Mouse (Mus musculus) effector memory CD4-positive, alpha-beta T cell, adult 5 months (primary cell): ENCODE measurements around the gene Ano8. TPM values are rescaled to one million over a fixed set of nuclear protein-coding genes. Genes with fewer than 3 reads are reported as not detected.

Source experiments
- polyA plus RNA-seq: library from polyadenylated mRNA; unstranded; fragments of 100-300 nt; shearing (Covaris generic); gene quantifications from one replicate; pipeline ENCODE4 v1.2.1, GENCODE M21; 2017

The Ano8 gene
- 15.7 TPM for polyA plus RNA-seq

GRCm38 (mm10) chr8:71485142-71486135 lies at the start of gene Ano8:
Ano8 (minus strand) TSS chr8:71485963.

DNA sequence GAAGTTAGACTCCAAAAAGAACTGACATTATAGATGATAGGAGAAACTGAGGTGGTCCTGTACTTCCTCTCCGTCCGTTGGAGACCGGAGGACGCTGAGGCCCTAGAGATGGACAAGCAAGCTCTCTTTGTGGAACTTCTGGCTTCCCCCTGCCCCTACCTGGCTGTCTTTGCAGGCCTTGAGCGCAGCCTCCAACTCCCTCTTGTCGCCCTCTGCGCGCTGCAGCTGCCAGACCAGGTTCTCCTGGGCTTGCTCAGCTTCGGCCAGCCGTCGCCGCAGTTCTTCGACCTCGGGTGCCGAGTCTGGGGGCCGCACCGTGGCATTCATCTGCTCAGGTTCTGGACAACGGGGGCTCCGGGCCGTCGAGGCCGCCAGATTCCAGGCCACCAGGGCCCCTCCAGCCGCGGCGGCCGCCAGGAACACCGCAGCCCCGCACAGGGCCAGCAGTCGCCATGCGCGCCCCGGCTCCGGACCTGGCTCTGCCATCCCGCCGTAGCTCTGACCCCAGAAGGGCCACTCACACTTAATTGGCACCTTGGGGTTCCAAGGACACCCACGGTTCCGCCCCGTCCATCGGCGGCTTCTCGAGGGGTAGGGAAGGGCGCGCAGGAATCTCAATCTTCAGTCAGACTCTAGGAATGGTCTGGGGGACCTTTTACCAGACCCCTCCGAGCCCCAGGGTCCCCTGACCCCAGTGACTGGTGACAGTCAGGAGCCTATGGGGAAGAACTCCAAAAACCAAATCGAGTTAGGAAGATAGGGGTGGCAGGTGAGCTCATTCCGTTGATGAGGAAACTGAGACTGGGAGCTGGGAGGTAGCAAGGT lies 39.7 kb upstream of the Ano8 start, which contains the start of gene Ccdc194:
Ccdc194 (minus strand) TSS at position 486 of the 825 bp plus-strand sequence.

DNA sequence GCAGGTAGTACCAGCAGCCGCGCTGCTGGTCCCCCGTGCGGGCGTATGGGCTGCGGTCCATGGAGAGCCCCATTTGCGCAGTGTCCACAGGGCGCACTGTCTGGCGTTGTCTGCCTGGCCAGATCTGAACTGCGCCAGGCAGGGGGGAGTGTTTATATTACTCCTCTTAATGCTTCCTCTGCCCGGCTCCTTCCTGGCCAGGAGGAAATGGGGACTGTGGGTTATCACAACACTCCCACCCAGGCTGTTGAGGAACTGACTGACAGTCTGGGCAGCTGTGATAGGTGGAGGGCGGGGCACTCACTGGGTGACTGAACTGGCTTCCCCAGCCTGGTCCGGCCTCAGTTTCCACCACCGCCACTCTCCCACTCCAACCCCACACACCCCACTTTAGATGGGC lies 25.9 kb upstream of the Ano8 start, which contains the start of gene Plvap:
Plvap (minus strand) TSS at position 109 of the 400 bp plus-strand sequence.

GRCm38 (mm10) chr8:71487691-71488445 lies 2.1 kb upstream of the Ano8 start, which contains the start of gene Gtpbp3:
Gtpbp3 (plus strand) TSS chr8:71488103.

GRCm38 (mm10) chr8:71468916-71469315 lies 16.8 kb downstream of the Ano8 start, which contains the start of gene Dda1:
Dda1 (plus strand) TSS chr8:71469199.

DNA sequence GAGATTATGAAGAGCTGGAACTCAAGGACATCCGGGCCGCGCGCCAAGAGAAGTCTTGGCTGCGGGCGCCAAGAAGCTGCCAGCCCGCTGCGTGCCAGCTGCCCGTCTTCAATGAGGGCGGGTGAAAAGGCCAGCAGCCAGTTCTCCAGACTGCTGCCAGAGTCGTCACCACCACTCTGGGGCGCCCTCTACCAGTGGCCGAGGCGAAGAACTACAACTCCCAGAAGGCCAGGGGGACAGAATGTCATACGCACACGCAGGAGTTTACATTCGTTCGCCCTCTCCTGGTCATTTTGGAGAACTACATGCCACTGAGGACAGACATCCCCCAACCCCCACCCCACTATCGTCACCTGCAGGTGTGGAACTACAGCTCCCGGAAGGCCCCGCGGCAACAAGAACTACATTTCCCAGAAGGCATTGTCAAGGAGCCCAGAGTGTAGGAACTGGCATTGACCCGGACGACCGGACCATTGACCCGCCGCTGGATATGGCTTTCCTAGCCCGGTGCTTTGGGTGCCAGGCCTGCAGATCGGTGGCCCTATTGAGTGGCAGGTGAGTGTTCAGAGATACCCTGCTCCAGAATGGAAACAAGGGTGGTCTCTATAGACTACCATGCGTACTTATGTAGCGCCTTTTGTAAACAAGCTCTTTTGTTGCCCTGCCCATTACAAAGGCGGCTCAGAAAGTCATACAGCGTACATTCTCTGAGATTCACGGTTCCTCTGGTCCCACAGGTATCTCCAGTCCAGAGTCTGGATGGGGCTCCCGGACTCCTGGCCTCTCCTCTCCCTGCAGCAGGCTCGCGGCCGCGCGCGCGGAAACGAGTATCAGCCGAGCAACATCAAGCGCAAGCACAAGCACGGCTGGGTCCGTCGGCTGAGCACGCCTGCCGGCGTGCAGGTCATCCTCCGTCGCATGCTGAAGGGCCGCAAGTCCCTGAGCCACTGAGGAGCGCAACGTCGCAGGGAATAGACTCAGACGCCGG lies 21.0 kb downstream of the Ano8 start, which contains the start of gene Mrpl34:
Mrpl34 (plus strand) TSS at position 447 of the 988 bp plus-strand sequence.

GRCm38 (mm10) chr8:71463188-71464033 lies 22.4 kb downstream of the Ano8 start, which contains the start of gene Abhd8:
Abhd8 (minus strand) TSS chr8:71463655.

Other genes starting within 250 kb of the Ano8 start
- 70.3 TPM for gene Myo9b, start 213.2 kb downstream of the Ano8 start, polyA plus RNA-seq
- 16.4 TPM for gene Haus8, start 213.0 kb downstream of the Ano8 start, polyA plus RNA-seq
- 205 TPM for gene Use1, start 119.1 kb downstream of the Ano8 start, polyA plus RNA-seq
- 20.8 TPM for gene Ocel1, start 114.7 kb downstream of the Ano8 start, polyA plus RNA-seq
- gene Nr2f6, start 104.0 kb downstream of the Ano8 start, polyA plus RNA-seq, result 7.0 TPM
- 0.09 TPM for gene Ushbp1, start 90.2 kb downstream of the Ano8 start, polyA plus RNA-seq
- 70.4 TPM for gene Babam1, start 89.1 kb downstream of the Ano8 start, polyA plus RNA-seq
- gene Ankle1, start 80.0 kb downstream of the Ano8 start, polyA plus RNA-seq, result 0.52 TPM
- gene Abhd8, start 22.3 kb downstream of the Ano8 start, polyA plus RNA-seq, result 103 TPM
- 23.3 TPM for gene Mrpl34, start 21.0 kb downstream of the Ano8 start, polyA plus RNA-seq
- gene Dda1, start 16.8 kb downstream of the Ano8 start, polyA plus RNA-seq, result 138 TPM
- 4.0 TPM for gene Gtpbp3, start 2.1 kb upstream of the Ano8 start, polyA plus RNA-seq
- not detected for gene Plvap, start 25.8 kb upstream of the Ano8 start, polyA plus RNA-seq
- not detected for gene Ccdc194, start 39.7 kb upstream of the Ano8 start, polyA plus RNA-seq
- gene Bst2, start 51.5 kb upstream of the Ano8 start, polyA plus RNA-seq, result 73.2 TPM
- gene Mvb12a, start 57.0 kb upstream of the Ano8 start, polyA plus RNA-seq, result 58.6 TPM
- gene Tmem221, start 72.9 kb upstream of the Ano8 start, polyA plus RNA-seq, result 5.7 TPM
- 0.50 TPM for gene Nxnl1, start 80.6 kb upstream of the Ano8 start, polyA plus RNA-seq
- 18.4 TPM for gene Slc27a1, start 82.9 kb upstream of the Ano8 start, polyA plus RNA-seq
- 79.8 TPM for gene Pgls, start 106.2 kb upstream of the Ano8 start, polyA plus RNA-seq
- gene Fam129c, start 111.7 kb upstream of the Ano8 start, polyA plus RNA-seq, result 4.3 TPM
- 30.8 TPM for gene Colgalt1, start 125.0 kb upstream of the Ano8 start, polyA plus RNA-seq
- gene Unc13a, start 185.8 kb upstream of the Ano8 start, polyA plus RNA-seq, result 0.15 TPM
- 80.1 TPM for gene Jak3, start 190.3 kb upstream of the Ano8 start, polyA plus RNA-seq
- 22.9 TPM for gene Insl3, start 203.3 kb upstream of the Ano8 start, polyA plus RNA-seq
- 3.0 TPM for gene B3gnt3, start 215.8 kb upstream of the Ano8 start, polyA plus RNA-seq
- gene Fcho1, start 239.8 kb upstream of the Ano8 start, polyA plus RNA-seq, result 154 TPM